Mouse (Mus musculus): ENCODE results near the gene Wbp1l. TPM values are rescaled to one million over a fixed set of nuclear protein-coding genes. Genes with fewer than 3 reads are reported as not detected.

Gene Wbp1l
- total and polyA plus RNA-seq, 3 experiments = 52.9 to 70.0 TPM; not detected in 1

- peaks cover 0 to 4% of the 10 kb centered on the region in 2 experiments; a peak in 1 of 4 replicates for H3K36me3 ChIP-seq (ENCODE audit: control insufficient read depth in 1 of 2, insufficient read depth in 2 of 2, low read length in 2 of 2)
- no peak overlapping the region for H3K4me3 ChIP-seq (ENCODE audit: control insufficient read depth in 1 of 2, insufficient read depth in 1 of 2, low read depth in 2 of 2, low read length in 2 of 2)
- H3K27ac ChIP-seq (ENCODE audit: control insufficient read depth, low read depth, low read length) = no peak overlapping the region
- no peak for DNase-seq (ENCODE audit: low read depth, low spot score)
- H3K4me1 ChIP-seq (ENCODE audit: control insufficient read depth in 1 of 2, insufficient read depth in 2 of 2, low read length in 2 of 2) = no peaks in the 10 kb centered on the region
- no peak for TF ChIP-seq CTCF (IDR thresholded peaks at IDR 0.05 in 2 of 3, conservative IDR thresholded peaks at IDR 0.05 in 1 of 3; ENCODE audit: control insufficient read depth in 1 of 3, insufficient read depth in 1 of 3, low read depth in 2 of 3, low read length in 3 of 3, poor library complexity in 1 of 3, severe bottlenecking in 1 of 3)
- no peak for TF ChIP-seq MYB (IDR thresholded peaks at IDR 0.05; ENCODE audit: low read depth, low read length)
- TF ChIP-seq ETS1 (IDR thresholded peaks at IDR 0.05; ENCODE audit: low read depth, low read length) = no peak
- no peak for TF ChIP-seq TAL1 (IDR thresholded peaks at IDR 0.05; ENCODE audit: low read length)
- TF ChIP-seq UBTF (IDR thresholded peaks at IDR 0.05; ENCODE audit: borderline replicate concordance, insufficient read depth, low read depth, low read length) = no peak
- no peaks in the 10 kb centered on the region for H3K9me3 ChIP-seq (replicated peaks; ENCODE audit: insufficient read depth, low read length)
- no peaks in the 10 kb centered on the region for H3K27me3 ChIP-seq (ENCODE audit: control insufficient read depth in 1 of 2, insufficient read depth in 2 of 2, low read length in 2 of 2)
- H3K79me2 ChIP-seq (ENCODE audit: control insufficient read depth, insufficient read depth, low read length, poor library complexity) = no peaks in the 10 kb centered on the region
- no peak overlapping the region for H3K9ac ChIP-seq (ENCODE audit: control insufficient read depth, low read depth, low read length, poor library complexity, severe bottlenecking)
Observed at GRCm38 (mm10) chr19:46620016-46620808, 21.3 kb downstream of the Wbp1l start.

- TF ChIP-seq MXI1 (IDR thresholded peaks at IDR 0.05; ENCODE audit: low read depth, low read length) = no peak
- TF ChIP-seq ZKSCAN1 (IDR thresholded peaks at IDR 0.05; ENCODE audit: low read depth, low read length) = no peak
- no peak for TF ChIP-seq MAX (IDR thresholded peaks at IDR 0.05; ENCODE audit: low read length)
- TF ChIP-seq ETS1 (IDR thresholded peaks at IDR 0.05; ENCODE audit: low read depth, low read length) = no peak
- TF ChIP-seq CHD2 (IDR thresholded peaks at IDR 0.05; ENCODE audit: low read length) = no peak
- TF ChIP-seq TCF12 (IDR thresholded peaks at IDR 0.05; ENCODE audit: low read depth, low read length) = no peak
- no peak for TF ChIP-seq MAFK (IDR thresholded peaks at IDR 0.05; ENCODE audit: borderline replicate concordance, low read depth, low read length)
- no peak for TF ChIP-seq RAD21 (IDR thresholded peaks at IDR 0.05; ENCODE audit: low read depth, low read length)
- TF ChIP-seq POLR2A (IDR thresholded peaks at IDR 0.05; ENCODE audit: control insufficient read depth in 1 of 2, insufficient read depth in 1 of 2, low read depth in 1 of 2, low read length in 2 of 2, poor library complexity in 1 of 2) = no peak
- TF ChIP-seq POLR2AphosphoS2 (IDR thresholded peaks at IDR 0.05; ENCODE audit: low read length) = no peak
- no peak for TF ChIP-seq KAT2A (conservative IDR thresholded peaks at IDR 0.05; ENCODE audit: low read depth, low read length)
- TF ChIP-seq EP300 (IDR thresholded peaks at IDR 0.05; ENCODE audit: low read depth in 1 of 2, low read length in 2 of 2) = no peak
- TF ChIP-seq USF1 (IDR thresholded peaks at IDR 0.05; ENCODE audit: low read depth, low read length) = no peak
- no peak for TF ChIP-seq ZC3H11A (IDR thresholded peaks at IDR 0.05; ENCODE audit: low read depth, low read length)
- no peak for TF ChIP-seq NRF1 (IDR thresholded peaks at IDR 0.05; ENCODE audit: insufficient read depth, low read depth, low read length, poor library complexity, severe bottlenecking)
- TF ChIP-seq MYC (IDR thresholded peaks at IDR 0.05; ENCODE audit: low read depth, low read length) = no peak
- no peak for TF ChIP-seq SMC3 (IDR thresholded peaks at IDR 0.05; ENCODE audit: low read depth, low read length)
- no peak for TF ChIP-seq TBP (IDR thresholded peaks at IDR 0.05; ENCODE audit: low read depth, low read length)
- TF ChIP-seq UBTF (IDR thresholded peaks at IDR 0.05; ENCODE audit: borderline replicate concordance, insufficient read depth, low read depth, low read length) = no peak
- no peaks in the 10 kb centered on the region for H3K9me3 ChIP-seq (replicated peaks; ENCODE audit: insufficient read depth, low read length)
- H3K4me1 ChIP-seq (ENCODE audit: control insufficient read depth in 1 of 2, insufficient read depth in 2 of 2, low read length in 2 of 2) = no peaks in the 10 kb centered on the region
- no peak for DNase-seq (ENCODE audit: low read depth, low spot score)
- peaks cover 0 to 5% of the 10 kb centered on the region in 2 experiments; a peak in 1 of 4 replicates for H3K36me3 ChIP-seq (ENCODE audit: control insufficient read depth in 1 of 2, insufficient read depth in 2 of 2, low read length in 2 of 2)
- H3K27ac ChIP-seq (ENCODE audit: control insufficient read depth, low read depth, low read length) = no peak overlapping the region
- no peak overlapping the region for H3K9ac ChIP-seq (ENCODE audit: control insufficient read depth, low read depth, low read length, poor library complexity, severe bottlenecking)
- H3K79me2 ChIP-seq (ENCODE audit: control insufficient read depth, insufficient read depth, low read length, poor library complexity) = no peaks in the 10 kb centered on the region
- H3K4me3 ChIP-seq (ENCODE audit: control insufficient read depth in 1 of 2, insufficient read depth in 1 of 2, low read depth in 2 of 2, low read length in 2 of 2) = no peak overlapping the region
- H3K27me3 ChIP-seq (ENCODE audit: control insufficient read depth in 1 of 2, insufficient read depth in 2 of 2, low read length in 2 of 2) = no peaks in the 10 kb centered on the region
Observed at GRCm38 (mm10) chr19:46621236-46622183, 22.6 kb downstream of the Wbp1l start.

Measured in MEL (cell line).